Mouse (Mus musculus): Measurements from ENCODE around the gene Zfp937. TPM values are rescaled to one million over a fixed set of nuclear protein-coding genes. Genes with fewer than 3 reads are reported as not detected.
"Not testable (repeated sequence)": the region's sequence is repeated elsewhere in the genome, so short reads cannot be mapped to it uniquely, and the experiment has no call there.

Gene Zfp937
- 4.1 TPM in 2 replicates for polyA plus RNA-seq (2015; fragmentation: Nextera tagmentation; extraction: Ambion mirVana)

DNA sequence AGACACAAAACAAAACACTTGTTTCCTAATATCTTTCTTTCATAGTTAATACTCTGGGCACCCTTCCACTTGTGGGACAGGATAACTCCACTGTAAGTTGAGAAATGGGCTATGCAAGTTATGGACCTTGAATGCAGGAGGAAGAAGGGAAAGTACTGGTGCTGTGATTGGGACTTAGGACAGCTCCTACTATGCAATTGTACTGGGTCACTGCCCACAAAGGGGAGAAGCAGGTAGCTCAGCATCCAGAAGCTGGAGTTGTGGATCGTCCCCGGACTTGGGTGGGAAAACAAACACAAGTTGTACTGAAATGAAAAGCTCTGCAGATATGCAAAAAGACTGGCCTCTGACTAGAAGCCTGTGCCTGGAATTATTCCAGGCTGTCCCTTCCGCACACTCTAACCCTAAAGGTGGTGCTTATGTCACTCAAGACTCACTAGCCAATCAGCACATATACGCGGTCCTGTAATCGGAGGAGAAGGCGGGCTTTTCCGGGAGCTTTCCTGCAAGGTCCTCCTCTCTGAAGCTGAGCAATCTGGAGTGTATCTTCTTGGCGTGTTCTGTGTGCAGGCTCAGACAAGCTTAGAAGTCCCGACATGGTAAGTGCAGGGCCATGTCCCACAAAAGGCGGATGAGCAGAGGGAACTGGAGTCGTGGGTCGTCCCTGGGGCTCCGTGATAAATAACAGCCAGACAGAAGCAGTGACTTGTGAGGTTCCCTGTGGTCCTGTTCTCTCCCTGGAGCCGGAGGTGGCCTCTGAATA lies at the start of gene Zfp937:
Gene Zfp937, plus strand, starts transcription at position 474 of the 763 bp plus-strand sequence.
- H3K36me3 ChIP-seq (ENCODE audit: control insufficient read depth, insufficient read depth); H3K27me3 ChIP-seq (ENCODE audit: control insufficient read depth, insufficient read depth, low read length); H3K27ac ChIP-seq (ENCODE audit: low read length); H3K9me3 ChIP-seq (replicated peaks; ENCODE audit: control insufficient read depth, low read length); H3K4me1 ChIP-seq (ENCODE audit: control insufficient read depth, insufficient read depth, low read length): not testable (repeated sequence)
- peak; percentile 100 for ATAC-seq (replicated peaks; ENCODE audit: extremely low read depth, insufficient read depth, low FRiP score)
- under 1% methylated on average over 15 of the region's 15 CpGs for WGBS
- peak within 1 kb of the TSS; percentile 65 for H3K4me2 ChIP-seq (ENCODE audit: low read depth, low read length)
- peak within 1 kb of the TSS; percentile 58 for H3K9ac ChIP-seq (ENCODE audit: low read length)
- peak within 1 kb of the TSS; percentile 51 for H3K4me3 ChIP-seq (ENCODE audit: low read length)

DNA sequence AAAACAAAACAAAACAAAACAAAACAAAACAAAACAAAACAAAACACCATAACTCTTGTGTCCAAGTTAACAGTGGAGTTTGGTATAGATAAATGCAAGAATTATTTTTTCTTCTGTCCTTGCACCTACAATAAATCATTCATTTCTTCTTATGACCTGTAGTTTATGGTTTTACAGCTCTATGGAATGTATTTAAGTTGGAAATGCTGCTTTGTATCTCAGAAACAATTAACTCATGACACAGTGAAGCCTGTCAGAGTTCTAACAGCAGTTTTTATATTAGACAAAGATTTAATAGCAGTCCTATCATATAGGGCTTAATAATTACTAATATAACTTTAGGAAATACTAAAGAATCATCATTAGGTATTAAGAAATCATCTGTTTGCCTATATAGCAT lies 44.0 kb upstream of the Zfp937 start:
- no peaks in the 10 kb centered on the region for H3K27me3 ChIP-seq (ENCODE audit: control insufficient read depth, insufficient read depth, low read length)
- no peak overlapping the region for H3K4me2 ChIP-seq (ENCODE audit: low read depth, low read length)
- no peak overlapping the region for H3K9ac ChIP-seq (ENCODE audit: low read length)
- no peaks in the 10 kb centered on the region for H3K36me3 ChIP-seq (ENCODE audit: control insufficient read depth, insufficient read depth)
- ATAC-seq (replicated peaks; ENCODE audit: extremely low read depth, insufficient read depth, low FRiP score), result no peak
- H3K9me3 ChIP-seq (replicated peaks; ENCODE audit: control insufficient read depth, low read length), result peaks cover 7% of the 10 kb centered on the region
- H3K4me3 ChIP-seq (ENCODE audit: low read length), result no peak overlapping the region
- no peak overlapping the region for H3K27ac ChIP-seq (ENCODE audit: low read length)
- no peaks in the 10 kb centered on the region for H3K4me1 ChIP-seq (ENCODE audit: control insufficient read depth, insufficient read depth, low read length)

DNA sequence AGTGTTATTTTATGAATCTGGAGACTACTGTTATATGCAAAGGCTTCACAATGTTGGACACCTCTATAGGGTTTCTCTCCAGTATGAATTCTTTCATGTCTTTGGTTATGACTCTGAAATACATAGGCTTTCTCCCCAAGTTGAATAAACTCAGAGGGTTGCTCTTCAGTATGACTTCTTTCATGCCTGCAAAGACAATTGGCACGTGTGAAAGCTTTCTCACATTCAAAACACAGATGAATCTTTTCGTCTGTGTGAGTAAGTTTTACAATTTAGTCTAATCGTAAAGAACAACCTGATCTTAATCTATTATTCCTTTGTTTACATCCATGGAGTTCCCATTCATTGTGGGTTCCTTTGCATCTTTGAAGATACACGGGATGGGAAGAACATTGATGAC lies 38.3 kb upstream of the Zfp937 start, which contains the start of gene Gm10770:
Gene Gm10770, minus strand, starts transcription at position 101 of the 400 bp plus-strand sequence.
- not testable (repeated sequence) for H3K4me3 ChIP-seq (ENCODE audit: low read length); H3K27ac ChIP-seq (ENCODE audit: low read length); H3K4me1 ChIP-seq (ENCODE audit: control insufficient read depth, insufficient read depth, low read length); H3K27me3 ChIP-seq (ENCODE audit: control insufficient read depth, insufficient read depth, low read length); H3K36me3 ChIP-seq (ENCODE audit: control insufficient read depth, insufficient read depth); H3K4me2 ChIP-seq (ENCODE audit: low read depth, low read length); ATAC-seq (replicated peaks; ENCODE audit: extremely low read depth, insufficient read depth, low FRiP score); H3K9me3 ChIP-seq (replicated peaks; ENCODE audit: control insufficient read depth, low read length); H3K9ac ChIP-seq (ENCODE audit: low read length)
- WGBS, result 58% methylated on average over 4 of the region's 4 CpGs

DNA sequence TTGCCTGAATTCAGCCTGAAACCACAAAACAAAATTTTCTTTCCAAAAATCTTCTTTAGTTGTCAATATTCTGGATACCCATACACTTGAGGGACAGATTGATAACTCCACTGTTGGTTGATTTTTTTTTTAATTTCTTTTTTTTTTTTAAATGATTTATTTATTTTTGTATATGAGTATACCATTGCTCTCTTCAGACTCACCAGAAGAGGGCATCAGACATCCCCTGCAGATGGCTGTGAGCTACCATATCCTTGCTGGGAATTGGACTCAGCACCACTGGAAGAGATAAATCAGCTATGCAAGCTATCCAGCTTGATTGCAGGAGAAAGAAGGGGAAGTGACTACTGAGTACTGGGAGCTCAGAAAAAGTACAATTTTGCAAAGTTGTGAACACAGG lies 36.8 kb upstream of the Zfp937 start:
- H3K4me1 ChIP-seq (ENCODE audit: control insufficient read depth, insufficient read depth, low read length); ATAC-seq (replicated peaks; ENCODE audit: extremely low read depth, insufficient read depth, low FRiP score); H3K4me2 ChIP-seq (ENCODE audit: low read depth, low read length); H3K9me3 ChIP-seq (replicated peaks; ENCODE audit: control insufficient read depth, low read length); H3K27me3 ChIP-seq (ENCODE audit: control insufficient read depth, insufficient read depth, low read length); H3K4me3 ChIP-seq (ENCODE audit: low read length); H3K27ac ChIP-seq (ENCODE audit: low read length); H3K9ac ChIP-seq (ENCODE audit: low read length); H3K36me3 ChIP-seq (ENCODE audit: control insufficient read depth, insufficient read depth): not testable (repeated sequence)

DNA sequence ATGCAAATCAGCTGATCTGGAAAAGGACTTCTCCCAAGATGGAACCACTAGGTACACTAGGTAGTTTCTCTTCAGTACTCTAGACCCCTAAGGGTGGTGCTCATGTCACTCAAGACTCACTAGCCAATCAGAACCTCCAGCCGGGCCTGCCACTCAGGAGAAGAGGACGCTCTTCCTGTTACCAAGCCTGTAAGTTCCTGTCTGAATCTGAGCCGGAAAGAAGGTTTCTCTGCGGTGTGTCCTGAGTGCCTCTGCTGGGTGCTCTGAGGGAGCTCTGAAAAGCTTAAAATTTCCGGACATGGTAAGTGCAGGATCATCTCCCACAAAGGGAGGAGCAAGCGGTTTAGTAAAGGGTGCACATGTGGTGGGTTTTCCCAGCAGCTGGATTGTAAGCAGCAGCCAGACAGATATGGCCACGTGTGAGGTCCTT lies 36.3 kb upstream of the Zfp937 start, which contains the start of gene Gm14139:
Gene Gm14139, plus strand, starts transcription at position 186 of the 430 bp plus-strand sequence.
- not testable (repeated sequence) for ATAC-seq (replicated peaks; ENCODE audit: extremely low read depth, insufficient read depth, low FRiP score); H3K9ac ChIP-seq (ENCODE audit: low read length); H3K4me2 ChIP-seq (ENCODE audit: low read depth, low read length)

DNA sequence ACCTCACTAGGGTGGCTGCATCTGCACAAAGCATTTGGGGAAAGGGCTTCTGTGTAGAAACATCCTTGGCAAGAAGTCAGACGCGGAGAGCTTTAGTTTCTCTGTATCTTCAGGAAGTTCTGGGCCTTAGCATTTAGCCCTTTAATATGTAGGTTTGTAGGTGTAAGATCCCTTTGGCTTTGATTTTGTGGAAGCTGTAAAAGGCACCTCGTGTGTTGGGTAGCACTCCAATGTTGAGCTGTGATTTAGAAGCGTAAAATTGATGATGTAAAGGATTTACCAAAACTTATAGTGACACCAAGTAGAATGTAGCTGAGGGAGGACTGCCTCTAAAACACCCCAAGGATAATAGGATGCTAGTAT lies 471 bp downstream of the Zfp937 start:
- H3K9ac ChIP-seq (ENCODE audit: low read length), result peak overlapping the region; percentile 58

More for the DNA sequence above, 36.3 kb upstream of the Zfp937 start, which contains the start of gene Gm14139:
- 60% methylated on average over 7 of the region's 7 CpGs for WGBS
- H3K27me3 ChIP-seq (ENCODE audit: control insufficient read depth, insufficient read depth, low read length); H3K36me3 ChIP-seq (ENCODE audit: control insufficient read depth, insufficient read depth); H3K27ac ChIP-seq (ENCODE audit: low read length); H3K4me3 ChIP-seq (ENCODE audit: low read length); H3K9me3 ChIP-seq (replicated peaks; ENCODE audit: control insufficient read depth, low read length); H3K4me1 ChIP-seq (ENCODE audit: control insufficient read depth, insufficient read depth, low read length): not testable (repeated sequence)

DNA sequence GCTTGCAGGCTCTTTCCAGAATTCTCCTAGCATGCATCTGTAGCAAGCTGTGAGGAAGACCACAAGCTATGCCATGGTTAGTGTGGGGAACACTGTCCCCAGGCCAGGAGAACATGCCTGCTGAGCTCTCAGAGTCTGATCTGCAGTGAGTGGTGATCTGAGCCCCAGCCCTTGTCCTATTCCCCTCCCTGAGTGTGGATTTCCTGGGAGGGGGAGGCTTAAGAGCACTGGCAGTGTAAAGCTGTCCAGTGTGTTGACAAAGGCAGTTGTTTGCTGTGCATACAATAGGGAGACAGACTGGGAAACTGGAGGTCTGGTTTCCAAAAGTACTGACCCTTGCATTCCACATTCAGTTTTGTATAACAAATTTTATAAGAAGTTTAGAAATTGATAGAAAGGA lies 5.4 kb downstream of the Zfp937 start:
- not testable (repeated sequence) for H3K9ac ChIP-seq (ENCODE audit: low read length); H3K36me3 ChIP-seq (ENCODE audit: control insufficient read depth, insufficient read depth); H3K9me3 ChIP-seq (replicated peaks; ENCODE audit: control insufficient read depth, low read length); H3K4me3 ChIP-seq (ENCODE audit: low read length); ATAC-seq (replicated peaks; ENCODE audit: extremely low read depth, insufficient read depth, low FRiP score); H3K27ac ChIP-seq (ENCODE audit: low read length); H3K27me3 ChIP-seq (ENCODE audit: control insufficient read depth, insufficient read depth, low read length); H3K4me1 ChIP-seq (ENCODE audit: control insufficient read depth, insufficient read depth, low read length); H3K4me2 ChIP-seq (ENCODE audit: low read depth, low read length)

More for the DNA sequence above, 471 bp downstream of the Zfp937 start:
- ATAC-seq (replicated peaks; ENCODE audit: extremely low read depth, insufficient read depth, low FRiP score); H3K27ac ChIP-seq (ENCODE audit: low read length); H3K36me3 ChIP-seq (ENCODE audit: control insufficient read depth, insufficient read depth); H3K4me1 ChIP-seq (ENCODE audit: control insufficient read depth, insufficient read depth, low read length); H3K27me3 ChIP-seq (ENCODE audit: control insufficient read depth, insufficient read depth, low read length); H3K9me3 ChIP-seq (replicated peaks; ENCODE audit: control insufficient read depth, low read length): not testable (repeated sequence)
- Histone ChIP-seq H3K4me3 (ENCODE audit: low read length) (peak overlapping the region; percentile 51), H3K4me2 (ENCODE audit: low read depth, low read length) (peak overlapping the region; percentile 65)
- 3% methylated on average over 2 of the region's 4 CpGs for WGBS

DNA sequence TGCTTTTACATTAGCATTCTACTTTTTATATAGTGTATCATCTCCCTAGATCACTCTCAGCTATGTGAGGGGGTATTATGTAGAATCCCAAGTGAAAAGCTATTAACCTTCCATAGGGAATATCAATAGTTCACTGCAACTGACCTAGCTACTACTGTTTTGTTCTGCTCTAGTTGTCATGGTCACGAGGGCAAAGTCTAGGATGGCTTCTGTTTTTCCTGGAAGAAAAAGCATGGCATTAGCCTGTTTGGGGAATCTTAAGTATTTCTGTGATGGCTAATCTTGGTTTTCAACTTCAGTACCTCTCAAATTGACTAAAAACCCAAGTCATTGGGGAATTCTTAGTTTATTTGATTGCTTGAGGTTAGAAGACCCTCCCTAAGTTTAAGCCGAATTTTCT lies 25.3 kb downstream of the Zfp937 start:
- Histone ChIP-seq H3K9ac (ENCODE audit: low read length) (no peak overlapping the region), H3K4me2 (ENCODE audit: low read depth, low read length) (no peak overlapping the region), H3K4me3 (ENCODE audit: low read length) (no peak overlapping the region), H3K4me1 (ENCODE audit: control insufficient read depth, insufficient read depth, low read length) (no peaks in the 10 kb centered on the region), H3K36me3 (ENCODE audit: control insufficient read depth, insufficient read depth) (peaks cover 1% of the 10 kb centered on the region), H3K27ac (ENCODE audit: low read length) (no peak overlapping the region), H3K9me3 (replicated peaks; ENCODE audit: control insufficient read depth, low read length) (peaks cover 23% of the 10 kb centered on the region), H3K27me3 (ENCODE audit: control insufficient read depth, insufficient read depth, low read length) (no peaks in the 10 kb centered on the region)
- ATAC-seq (replicated peaks; ENCODE audit: extremely low read depth, insufficient read depth, low FRiP score), result no peak
- WGBS, result 87% methylated on average over 2 of the region's 2 CpGs

DNA sequence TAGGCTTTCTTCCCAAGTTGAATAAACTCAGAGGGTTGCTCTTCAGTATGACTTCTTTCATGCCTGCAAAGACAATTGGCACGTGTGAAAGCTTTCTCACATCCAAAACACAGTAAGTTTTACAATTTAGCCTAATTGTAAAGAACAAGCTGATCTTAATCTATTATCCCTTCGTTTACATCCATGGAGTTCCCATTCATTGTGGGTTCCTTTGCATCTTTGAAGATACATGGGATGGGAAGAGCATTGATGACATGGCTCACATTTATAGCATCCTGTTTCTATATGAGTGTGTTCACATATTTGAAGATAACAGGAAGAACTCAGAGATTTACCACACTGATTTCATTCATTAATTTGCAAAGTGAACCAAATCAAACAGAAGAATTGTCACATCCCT lies 37.6 kb downstream of the Zfp937 start, which contains the start of gene Gm21994:
Gene Gm21994, minus strand, starts transcription at position 101 of the 400 bp plus-strand sequence.
- not testable (repeated sequence) for H3K4me2 ChIP-seq (ENCODE audit: low read depth, low read length); H3K27ac ChIP-seq (ENCODE audit: low read length); H3K4me1 ChIP-seq (ENCODE audit: control insufficient read depth, insufficient read depth, low read length); H3K36me3 ChIP-seq (ENCODE audit: control insufficient read depth, insufficient read depth); H3K9ac ChIP-seq (ENCODE audit: low read length); ATAC-seq (replicated peaks; ENCODE audit: extremely low read depth, insufficient read depth, low FRiP score); H3K9me3 ChIP-seq (replicated peaks; ENCODE audit: control insufficient read depth, low read length); H3K27me3 ChIP-seq (ENCODE audit: control insufficient read depth, insufficient read depth, low read length); H3K4me3 ChIP-seq (ENCODE audit: low read length)
- WGBS, result 38% methylated on average over 2 of the region's 2 CpGs
